Mouse (Mus musculus) liver, adult 2 months (tissue): Measurements from ENCODE around the gene Hydin.

Experiments used
- CTCF ChIP-seq: fragments of 200-500 bp; IDR thresholded peaks from 2 replicates; pipeline ENCODE4 v1.5.1; 2011; ENCODE audit warnings: low read depth, low read length, control low read depth
- POLR2A ChIP-seq: fragments of 200-500 bp; IDR thresholded peaks from 2 replicates; pipeline ENCODE4 v1.6.1; 2011; ENCODE audit warnings: low read length, control low read depth; ENCODE audit not compliant: insufficient read depth; ENCODE audit errors: extremely low read depth

DNA sequence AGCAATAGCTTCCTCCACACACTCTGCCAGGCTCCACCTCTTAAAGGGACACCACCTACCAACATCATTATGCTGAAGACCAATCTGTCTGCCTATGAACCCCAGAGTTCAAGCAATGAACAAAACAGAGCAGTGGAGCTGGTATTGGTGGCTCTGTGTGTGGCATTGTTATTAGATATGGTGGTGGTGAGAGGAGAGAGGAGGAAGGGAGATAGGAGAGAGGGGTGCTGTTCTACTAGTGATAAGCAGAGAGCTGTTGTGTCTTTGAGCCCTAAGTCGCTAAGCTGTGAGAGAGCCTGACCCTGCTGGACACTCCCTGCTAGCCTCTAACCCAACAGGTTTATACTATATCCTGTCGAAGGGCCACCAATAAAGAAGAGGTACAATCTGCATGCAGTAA lies 45.9 kb downstream of the Hydin start:
- TF ChIP-seq CTCF (no peak), POLR2A (no peak)
